Mouse (Mus musculus) heart, adult 11 months (tissue): Measurements from ENCODE around the gene Fxyd5.

Experiments
- DNase-seq: peaks from one replicate; pipeline ENCODE4 v3.0.0; 2022

Gene Fxyd5

DNA sequence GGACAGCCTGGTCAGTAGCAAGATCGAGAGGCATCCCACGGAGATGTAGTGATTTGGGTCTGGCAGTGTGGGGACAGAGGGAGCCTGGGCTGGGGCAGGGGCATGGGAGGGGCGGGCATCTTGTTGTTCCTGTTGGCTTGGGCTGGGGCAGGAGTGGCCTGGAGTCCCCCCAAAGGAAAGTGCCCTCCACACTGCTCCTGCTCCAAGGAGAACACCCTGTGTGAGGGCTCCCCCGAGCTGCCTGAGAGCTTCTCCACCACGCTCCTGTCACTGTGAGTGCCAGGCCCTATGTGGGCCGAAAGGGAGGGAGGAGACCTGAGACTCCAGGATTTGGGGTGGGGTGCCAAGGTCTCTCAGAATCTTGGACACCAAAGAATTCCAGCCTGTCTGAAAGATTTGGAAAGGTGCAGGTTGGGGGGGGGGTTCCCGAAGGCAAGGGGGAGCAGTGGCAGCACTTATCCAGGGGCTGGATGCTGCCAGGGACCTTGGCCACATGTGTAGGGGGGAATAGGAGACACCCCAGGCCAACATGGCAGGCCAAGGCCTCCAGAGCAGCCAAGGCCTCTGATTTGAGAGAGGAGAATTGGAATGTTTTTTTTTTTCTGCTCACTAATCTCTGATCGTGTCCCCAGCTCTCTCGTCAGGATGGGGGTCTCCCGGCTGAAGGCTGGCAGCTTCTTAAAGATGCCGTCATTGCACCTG is 17.8 kb upstream of the Fxyd5 start:
- DNase-seq = peak; percentile 94

DNA sequence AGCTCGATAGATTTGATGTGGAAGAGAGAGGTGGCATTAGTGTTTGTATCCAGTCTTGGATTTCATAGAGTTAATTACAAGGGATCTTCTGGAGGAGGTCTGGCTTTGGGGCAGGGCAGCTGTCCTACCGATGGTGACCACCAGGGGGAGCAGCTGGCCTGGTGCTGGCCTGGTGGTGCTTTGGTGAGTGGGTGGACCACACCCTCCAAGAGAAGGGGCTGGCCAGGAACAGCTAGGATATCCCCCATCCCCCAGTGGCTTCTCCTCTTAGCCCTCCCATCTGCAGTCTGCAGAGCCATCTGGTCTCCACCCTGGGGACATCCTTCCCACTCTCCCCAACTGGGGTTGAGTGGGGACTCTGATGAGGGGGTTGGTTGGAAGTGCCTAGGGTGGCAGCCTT is 16.8 kb upstream of the Fxyd5 start, which contains the start of gene Lgi4:
Gene Lgi4, plus strand, starts transcription at position 235 of the 400 bp plus-strand sequence.
- DNase-seq = peak; percentile 99

DNA sequence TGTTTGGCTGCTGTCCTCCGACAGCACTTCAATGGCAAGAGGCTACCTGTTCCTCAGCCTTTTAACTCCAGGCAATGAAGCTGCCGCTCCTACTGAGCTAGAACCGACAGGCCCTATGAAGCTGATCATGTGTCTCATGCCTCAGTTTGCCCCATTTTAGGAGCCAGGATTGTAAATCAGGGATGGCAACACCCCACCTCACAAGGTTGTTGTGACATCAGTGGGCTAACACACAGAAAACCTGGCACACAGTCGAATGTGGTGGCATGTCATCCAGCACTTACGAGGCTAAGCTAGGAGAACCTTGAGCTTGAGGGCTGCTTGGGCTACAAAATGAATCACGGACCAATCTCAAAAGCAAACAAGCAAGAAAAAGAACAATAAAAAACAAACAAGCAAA is 15.9 kb upstream of the Fxyd5 start:
- no peak for DNase-seq

DNA sequence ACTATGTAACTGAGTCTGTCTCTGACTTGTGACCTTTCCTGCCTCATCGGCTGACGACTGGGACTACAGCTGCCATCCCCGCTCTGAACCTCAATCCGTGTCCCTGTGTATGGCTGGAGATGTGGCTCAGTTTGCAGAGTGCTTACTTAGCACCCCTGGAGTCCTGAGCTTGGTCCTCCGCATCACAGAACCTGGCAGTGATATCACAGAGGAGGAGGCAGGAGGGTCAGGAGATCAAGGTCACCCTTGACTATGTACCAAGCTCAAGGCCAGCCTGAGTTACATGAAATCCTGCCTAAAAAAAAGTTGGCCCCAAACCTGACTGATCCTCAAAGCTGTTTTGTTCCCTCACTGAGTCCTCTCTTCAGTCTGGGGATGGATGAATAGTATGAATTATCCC is 15.4 kb upstream of the Fxyd5 start:
- DNase-seq = no peak

DNA sequence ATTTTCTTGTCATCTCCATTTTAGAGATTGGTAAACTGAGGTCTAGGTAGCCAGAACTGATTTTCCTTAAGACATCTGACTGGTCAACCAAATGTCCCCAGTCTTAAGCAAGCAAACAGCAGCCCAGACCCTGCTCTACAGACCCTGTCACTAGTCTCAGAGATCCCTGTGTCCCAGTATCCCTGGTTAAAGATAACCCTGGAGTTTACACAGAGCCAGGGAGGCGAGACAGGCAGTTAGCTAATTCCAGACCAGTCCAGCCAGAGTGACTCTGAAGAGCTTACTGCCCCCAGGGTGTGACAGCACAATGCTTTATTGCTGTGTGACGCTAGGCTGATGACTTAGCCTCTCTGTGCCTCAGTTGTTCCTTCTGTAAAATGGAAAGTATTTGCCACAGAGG is 14.8 kb upstream of the Fxyd5 start, which contains the start of gene Fxyd1:
Gene Fxyd1, minus strand, starts transcription at position 129 of the 400 bp plus-strand sequence.
- no peak for DNase-seq

DNA sequence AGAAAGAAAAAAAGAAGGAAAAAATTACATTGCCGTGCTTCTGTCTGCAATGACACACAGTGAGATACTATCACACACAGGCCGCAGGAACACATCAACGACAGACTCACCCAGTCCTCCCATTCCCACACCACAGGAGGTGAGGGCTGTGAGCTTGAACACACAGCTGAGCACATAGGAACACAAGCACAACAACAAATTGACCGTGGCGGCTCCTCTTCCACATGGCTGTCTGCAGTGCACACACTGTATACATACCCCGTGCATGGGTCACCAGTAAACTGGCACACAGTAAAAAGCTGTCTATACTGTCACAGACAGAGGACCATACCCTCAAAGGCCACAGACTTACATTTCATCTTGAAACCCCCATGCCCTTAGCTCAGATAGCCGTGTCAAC is 14.2 kb upstream of the Fxyd5 start:
- DNase-seq = peak; percentile 93

DNA sequence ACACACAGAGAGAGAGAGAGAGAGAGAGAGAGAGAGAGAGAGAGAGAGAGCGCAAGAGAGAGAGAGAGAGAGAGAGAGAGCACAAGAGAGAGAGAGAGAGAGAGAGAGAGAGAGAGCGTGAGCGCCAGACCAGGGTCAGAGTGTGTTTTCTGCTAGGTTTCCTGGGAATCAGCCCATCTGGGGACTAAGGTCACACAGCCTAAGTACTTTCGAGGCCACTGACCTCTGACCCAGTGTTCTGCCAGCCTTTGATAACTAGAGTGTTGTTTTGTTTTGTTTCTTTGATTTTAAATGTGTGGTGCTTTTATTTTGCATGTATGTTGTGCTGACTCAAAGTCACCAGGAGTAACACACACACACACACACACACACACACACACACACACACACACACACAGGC is 13.6 kb upstream of the Fxyd5 start:
- DNase-seq = peak; percentile 91

DNA sequence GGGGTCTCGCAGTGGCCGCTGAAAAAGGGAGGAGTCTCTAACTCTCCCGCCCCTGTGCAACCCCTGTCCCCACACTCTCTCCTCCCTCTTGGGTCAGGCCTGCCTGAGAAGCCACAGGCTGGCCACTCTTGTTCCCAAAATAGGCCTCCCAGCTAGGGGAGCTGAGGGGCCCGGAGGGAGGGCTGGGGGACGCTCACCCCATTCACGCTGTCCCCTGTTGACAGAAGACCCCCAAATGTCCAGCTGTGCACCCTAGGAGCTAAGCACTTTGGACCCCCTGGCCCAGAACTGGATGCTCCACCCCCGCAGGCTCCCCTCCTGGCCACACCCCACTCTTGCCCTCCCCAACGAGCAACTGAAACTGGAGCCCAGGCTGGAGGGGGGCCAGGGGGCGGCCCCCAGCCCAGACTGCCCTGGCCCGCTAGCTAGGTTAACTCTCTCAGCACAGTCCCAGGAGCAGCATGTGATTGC is 13.1 kb upstream of the Fxyd5 start:
- DNase-seq = peak; percentile 99

DNA sequence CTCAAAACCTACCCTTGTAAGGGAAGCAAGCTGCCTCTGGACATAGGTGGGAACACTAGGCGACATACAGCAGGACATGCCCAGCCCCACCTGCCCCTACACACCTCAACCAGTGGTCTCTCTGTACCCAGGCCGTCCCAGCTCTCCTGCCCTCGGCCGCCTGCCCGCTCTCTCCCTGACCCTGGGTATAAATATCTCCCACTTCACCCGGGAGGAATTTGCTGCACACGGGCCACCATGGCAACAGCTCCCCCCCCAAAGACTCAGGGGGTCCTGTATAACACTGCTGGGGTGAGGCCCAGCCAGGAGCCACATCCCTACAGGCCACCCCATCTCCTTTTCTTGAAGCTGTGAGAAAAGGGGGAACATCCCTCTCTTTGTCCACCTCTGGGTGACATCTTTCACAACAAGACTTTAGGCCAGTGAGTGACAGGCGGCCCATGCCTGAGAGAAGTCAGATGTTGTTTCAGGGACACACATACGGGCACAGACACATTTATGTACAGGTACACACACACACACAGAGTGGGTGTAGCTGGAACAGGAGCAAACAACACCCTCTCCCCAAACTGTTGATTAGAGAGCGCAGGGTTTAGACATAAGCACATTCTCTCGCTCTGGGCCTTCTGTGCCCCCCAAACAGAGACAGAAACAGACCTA is 12.5 kb upstream of the Fxyd5 start:
- peak; percentile 98 for DNase-seq

DNA sequence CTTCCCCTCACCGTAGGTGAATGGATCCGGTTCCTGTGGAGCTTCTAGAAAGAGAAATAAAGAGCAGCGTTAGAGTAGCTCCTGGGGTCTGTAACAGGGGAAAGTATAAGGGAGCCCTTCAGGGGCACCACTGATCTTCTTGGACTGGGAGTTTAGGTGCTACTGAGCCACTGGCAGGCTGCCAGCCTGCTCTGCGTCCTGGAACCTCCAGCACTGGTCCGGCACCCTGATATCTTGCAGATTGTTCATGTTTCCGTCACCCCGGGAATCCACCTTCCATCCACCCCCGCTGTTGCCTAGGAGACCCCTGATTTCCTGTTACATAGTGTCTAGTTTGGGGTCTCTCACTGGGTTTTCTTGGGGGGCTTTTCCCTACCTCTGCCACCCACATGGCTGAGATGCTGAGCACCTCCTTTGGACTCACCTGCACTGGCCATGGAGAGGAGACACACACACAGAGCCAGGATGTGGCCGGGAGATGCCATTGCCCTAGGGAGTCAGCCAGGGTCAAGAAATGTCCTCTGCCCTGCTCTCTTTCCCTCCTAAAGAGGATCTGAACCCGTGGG is 11.7 kb upstream of the Fxyd5 start:
- peak; percentile 95 for DNase-seq

DNA sequence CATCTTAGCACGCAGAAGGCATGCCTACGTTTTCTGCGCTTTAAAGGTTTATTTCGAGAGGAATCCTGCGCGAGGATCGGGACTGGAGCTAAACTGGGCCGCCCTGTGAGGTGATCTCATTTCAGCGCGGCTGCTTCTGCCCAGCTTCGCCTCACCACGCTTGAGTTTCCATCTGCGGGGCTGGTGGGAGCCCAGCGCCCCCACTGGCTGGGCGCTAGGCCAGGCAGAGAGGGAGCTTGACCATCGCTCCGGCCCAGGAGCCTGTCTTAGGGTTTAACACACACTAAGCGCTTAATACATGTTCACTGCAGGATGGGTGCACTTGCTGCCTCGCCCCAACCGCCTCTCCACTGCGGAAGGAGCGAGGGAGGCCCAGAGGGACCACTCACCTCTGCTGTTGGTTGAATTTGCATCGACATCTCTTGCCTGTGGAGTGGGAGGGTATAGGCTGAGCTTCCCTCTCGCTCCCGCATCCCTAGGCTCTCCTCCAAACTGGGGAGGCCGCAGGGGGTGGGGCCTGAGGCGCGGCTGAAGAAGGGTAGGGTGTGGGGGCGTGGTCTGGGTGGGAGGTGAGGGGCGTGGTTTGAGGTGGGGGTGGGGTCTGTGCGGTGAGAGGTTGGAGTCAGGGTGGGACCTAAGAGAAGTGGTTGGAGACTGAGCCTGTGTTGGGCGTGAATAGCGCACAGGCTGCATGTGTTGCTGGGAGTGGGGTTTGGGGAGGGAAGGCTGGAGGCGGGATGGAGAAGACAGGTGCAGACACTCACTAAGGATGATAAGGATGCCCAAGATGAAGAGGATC is 10.6 kb upstream of the Fxyd5 start:
- peak; percentile 97 for DNase-seq

DNA sequence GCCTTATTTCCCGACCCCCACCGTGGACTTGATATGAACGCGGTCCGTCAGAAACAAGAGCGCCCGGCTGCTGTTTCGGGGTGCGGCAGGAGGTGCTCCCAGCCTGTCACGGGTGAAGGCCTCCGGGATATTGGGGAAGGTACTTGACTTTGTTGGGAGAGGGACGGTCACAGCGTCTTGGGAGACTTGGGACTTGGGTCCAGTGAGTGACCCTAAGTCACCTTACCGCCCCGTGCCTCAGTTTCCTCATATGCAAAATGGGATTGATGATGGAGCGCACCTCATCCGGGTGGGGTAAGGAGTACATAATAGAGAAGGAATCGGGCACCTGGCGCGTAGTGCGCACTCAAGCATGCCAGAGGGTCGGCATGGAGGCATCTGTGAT is 10.0 kb upstream of the Fxyd5 start:
- peak; percentile 91 for DNase-seq

DNA sequence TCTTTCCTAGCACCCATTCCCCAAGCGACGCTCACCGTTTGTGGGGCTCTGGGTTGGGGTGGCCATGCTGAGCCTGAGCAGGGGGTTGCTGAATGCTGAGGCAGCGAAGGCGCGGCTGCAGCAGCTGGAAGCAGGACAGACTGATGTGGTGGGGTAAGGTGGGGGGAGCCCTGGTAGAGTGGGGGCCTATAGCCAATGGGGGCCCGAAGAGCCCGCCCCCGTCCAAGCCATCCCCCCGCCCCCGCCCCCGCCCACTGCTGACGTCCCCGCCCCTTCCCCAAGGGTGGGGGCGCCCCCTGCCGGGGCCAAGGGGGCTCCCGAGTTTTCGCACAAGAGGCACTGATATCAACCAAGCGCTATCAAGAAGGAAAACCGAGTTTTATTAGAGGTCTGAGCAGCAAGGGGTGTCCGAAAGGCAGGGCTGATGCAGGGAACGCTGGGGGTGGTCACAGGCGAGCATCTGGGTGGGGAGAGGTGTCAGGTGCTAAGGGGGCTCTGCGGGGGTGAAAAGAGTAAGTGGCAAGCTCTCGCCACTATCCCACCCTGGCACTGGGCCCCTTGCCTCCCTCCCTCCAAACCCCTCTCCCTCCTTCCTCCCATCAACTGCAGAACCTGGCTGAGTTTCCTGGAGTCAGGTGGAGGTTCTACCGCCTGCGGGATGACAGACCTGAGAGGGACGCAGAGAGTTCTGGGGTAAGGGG is 9.2 kb upstream of the Fxyd5 start, which contains the start of gene Fxyd7:
Gene Fxyd7, minus strand, starts transcription at position 147 of the 701 bp plus-strand sequence.
- DNase-seq = peak; percentile 92

DNA sequence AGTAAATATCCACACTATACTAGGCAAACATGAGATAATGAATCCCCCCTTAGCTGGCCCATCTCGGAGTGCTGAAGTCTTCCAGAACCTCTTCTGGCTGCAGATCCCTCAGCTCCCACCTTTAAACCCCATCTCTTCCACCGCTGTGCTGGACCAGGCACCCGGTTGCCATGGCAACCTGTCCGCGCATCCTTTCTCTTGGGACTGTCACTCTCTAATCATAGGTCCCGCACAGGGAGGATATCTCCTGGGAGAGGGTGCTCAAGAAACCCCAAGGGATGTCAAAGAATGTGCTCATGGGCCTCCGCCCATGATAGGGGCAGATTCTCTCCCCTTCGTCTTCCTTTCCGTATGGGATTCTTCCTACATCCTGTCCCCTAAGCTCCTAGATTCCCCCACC is 8.6 kb upstream of the Fxyd5 start:
- DNase-seq = peak; percentile 91

DNA sequence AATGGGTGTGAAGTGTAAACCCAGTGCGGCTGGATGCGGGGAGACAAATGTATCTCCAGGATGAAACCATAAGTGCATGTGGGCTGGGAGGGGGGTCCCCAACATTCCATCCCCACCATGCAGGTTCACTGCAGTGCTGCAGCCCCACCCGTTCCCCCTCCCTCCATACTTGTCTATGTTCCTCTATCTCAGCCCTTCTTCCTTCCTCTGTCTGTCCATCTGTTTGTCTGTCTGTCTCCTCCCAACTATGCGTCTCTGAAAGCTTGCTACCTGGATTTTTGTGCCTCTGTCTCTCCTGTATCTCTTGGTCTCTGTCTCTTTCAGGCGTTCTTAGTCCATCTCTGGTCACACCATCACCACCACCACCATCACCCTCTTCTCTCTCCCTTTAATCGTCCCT is 8.2 kb upstream of the Fxyd5 start:
- DNase-seq = no peak

DNA sequence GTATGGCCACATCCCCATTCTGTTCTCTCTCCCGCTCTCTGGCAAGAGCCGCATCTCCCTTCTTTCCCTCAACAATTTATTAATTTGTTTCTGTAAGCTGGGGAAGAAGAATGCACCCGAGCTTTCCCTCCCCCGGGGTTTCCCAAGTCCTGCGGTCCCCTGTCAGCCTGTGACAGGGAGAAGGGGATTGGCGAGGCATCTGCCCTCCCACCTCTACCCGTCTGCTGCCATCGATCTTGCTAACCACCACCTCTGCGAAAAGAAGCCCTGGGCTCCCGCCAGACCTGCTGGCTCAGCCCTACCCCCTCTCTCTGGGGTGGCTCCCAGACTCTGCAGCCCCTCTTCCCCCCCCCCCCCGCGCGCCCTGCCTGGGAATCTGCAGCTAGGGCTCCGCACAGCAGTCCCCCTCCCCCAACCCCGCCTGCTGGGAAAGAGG is 7.6 kb upstream of the Fxyd5 start:
- no peak for DNase-seq

DNA sequence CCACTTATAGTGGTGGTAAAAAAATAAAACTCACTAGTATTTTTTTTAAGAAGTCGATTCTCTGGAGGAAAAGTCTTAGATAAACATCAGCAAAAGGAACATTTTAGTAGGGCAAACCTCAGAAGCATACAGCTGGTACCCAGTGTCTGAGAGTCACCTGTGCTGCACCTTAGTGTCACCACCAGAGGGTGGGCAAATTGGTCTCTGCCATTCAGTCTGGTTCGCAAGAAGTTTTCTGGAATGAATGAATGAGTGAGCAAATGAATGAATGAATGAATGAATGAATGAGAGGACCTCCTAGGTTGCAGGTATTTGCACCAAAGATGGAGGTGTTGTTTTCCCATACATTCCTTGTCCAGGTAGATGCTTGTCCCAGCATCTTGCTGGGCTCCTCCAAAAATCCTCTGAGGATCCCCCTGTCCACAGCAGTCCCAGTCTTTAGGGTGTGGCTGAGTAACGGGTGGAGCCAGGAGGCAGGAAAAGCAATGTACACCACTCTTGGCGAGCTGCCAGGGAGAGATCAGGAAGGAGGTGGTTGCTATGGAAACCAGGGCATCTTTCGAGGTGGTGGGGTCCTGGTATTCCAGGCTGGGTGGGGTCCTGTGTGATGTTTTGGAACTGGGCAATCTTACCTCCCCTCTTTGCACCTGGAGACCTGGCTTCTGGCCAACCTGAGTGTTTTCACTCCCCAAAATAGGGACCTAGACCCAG is 7.0 kb upstream of the Fxyd5 start:
- DNase-seq = peak; percentile 92

DNA sequence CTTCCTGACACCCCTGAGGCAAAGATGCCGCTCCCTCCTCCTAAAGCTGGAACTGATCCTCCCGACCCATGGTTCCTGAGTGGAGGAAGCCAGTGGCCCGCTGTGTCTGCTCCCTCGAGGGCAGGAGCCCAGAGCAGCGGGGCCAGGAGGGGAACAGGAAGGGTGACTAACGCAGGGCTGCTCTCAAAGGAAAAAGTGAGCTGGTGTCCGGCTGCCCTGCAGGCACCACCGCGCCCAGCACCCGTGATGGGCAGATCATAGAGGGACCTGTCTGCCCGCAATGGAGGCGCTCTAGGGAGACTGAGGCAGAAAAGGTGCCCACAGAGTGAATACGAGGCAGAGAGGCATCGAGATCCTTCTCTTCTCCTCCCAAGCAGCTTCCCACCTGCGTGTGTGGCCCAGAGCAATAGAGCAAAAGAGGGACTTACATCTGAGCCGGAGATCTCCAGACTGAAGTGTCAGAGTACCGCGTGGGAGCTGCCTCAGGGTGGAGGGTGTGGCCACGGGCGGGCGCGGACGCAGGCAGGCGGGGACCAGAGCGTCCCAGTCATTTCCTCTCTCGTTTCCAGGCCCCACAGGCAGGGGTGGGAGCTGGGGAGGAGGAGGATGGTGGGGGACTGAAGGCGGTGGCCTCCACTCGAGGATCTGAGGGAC is 492 bp downstream of the Fxyd5 start:
- peak; percentile 99 for DNase-seq

DNA sequence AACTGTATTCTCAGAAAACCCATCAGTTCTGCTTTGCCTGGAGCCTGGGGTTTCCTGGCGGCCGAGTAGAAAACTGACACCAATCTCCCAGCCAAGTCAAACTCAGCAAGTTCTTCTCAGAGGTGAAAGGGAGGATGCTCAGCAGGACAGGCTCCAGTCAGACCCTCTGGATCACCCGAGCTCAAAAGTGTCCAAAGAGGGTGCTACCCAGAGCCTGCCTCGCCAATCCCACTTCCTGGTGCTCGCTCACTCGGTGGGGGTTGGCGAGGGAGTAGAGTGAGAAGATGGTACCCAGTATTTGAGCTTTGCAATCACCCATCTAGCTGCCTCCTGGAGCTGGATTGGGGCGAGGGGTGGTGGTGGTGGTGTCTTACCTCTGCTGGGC is 1.3 kb downstream of the Fxyd5 start:
- DNase-seq = peak; percentile 92

DNA sequence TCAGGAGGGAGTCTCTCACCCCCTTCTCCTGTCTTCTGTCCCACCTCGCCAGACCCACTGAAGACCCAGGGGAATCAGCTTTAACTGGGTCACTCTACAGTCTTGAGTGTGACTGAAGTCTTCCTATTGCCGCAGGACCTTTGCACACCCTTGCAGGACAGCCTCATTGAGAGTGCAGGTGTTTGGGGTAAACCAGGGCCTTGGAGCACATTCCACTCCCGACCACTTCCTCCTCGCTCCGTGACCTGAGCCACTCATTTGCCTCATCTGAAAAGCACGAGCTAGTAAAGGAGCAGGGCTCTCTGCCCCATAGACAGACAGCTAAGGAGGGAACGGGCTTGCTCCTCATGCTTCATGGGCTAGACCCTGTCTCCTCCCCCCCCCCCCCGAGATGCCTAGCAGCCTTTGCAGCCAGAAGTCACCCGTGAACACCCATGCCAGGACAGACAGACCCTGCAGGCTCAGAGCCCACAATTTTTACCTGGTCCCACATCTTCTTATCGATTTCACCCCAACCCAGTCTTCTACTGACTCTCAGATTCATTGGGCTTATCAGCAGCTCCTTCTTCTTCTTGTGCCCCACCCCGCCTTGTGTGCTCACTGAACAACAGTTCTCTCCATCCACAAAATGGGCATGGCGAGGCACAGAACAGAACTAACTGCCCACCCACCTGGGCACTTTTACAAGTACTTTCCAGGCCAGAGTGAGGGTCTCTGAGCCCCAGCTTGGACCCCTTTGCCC is 1.8 kb downstream of the Fxyd5 start:
- no peak for DNase-seq

DNA sequence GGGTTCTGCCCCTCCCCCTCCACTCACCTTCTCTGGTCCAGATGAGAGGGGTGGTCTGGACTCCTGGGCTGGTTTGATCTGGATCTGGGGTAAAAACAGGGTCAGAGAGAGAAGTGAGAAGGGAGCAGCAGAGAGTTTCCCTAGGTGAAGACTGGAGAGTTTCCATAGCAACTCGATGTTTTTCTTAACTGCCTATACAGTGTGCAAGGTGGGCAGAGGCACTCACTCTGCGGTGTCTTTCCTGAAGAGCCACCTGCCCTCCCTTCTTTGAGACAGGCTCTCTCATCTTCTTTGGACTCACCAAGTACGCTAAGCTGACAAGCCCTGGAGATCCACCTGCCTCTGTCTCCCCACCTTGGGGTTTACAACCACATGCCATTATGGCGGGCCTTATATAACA is 3.3 kb downstream of the Fxyd5 start:
- DNase-seq = no peak
